Mouse (Mus musculus) thymus, adult 2 months (tissue): ENCODE data around the gene Xpo4.

Experiments used
- CTCF ChIP-seq: fragments of 200-500 bp; IDR thresholded peaks from 2 replicates; pipeline ENCODE4 v1.5.1; 2012; ENCODE audit warnings: mild to moderate bottlenecking, control low read depth, low read length, moderate library complexity, borderline replicate concordance; ENCODE audit not compliant: control insufficient read depth, poor library complexity, insufficient read depth; ENCODE audit errors: extremely low read depth
- POLR2A ChIP-seq: fragments of 200-500 bp; IDR thresholded peaks from 2 replicates; pipeline ENCODE4 v1.6.1; 2012; ENCODE audit warnings: mild to moderate bottlenecking, low read length, control low read depth, moderate library complexity; ENCODE audit not compliant: control insufficient read depth, poor library complexity, insufficient read depth; ENCODE audit errors: extremely low read depth

GRCm38 (mm10) chr14:57691316-57691715 is 26.1 kb upstream of the Xpo4 start:
- TF ChIP-seq CTCF (no peak), POLR2A (no peak)
